Mouse (Mus musculus): ENCODE measurements at regions not wholly inside any gene's neighbourhood (a gene's known extent, or its start where the extent isn't known, plus 50 kb on each side); places are given as distances from the start of the nearest gene placed in this dataset.

- Histone ChIP-seq H3K4me3 (ENCODE audit: low read depth, low read length) (no peak overlapping the region), H3K27ac (ENCODE audit: insufficient read depth, low read depth, low read length) (no peak overlapping the region), H3K27me3 (ENCODE audit: control insufficient read depth, insufficient read depth, low read length) (no peaks in the 10 kb centered on the region), H3K4me1 (ENCODE audit: control insufficient read depth, insufficient read depth, insufficient read length, low read length) (no peaks in the 10 kb centered on the region), H3K36me3 (ENCODE audit: control insufficient read depth, insufficient read depth, low read length) (no peaks in the 10 kb centered on the region)
- WGBS = 78% methylated on average over 6 of the region's 6 CpGs
- TF ChIP-seq CTCF (IDR thresholded peaks at IDR 0.05; ENCODE audit: extremely low read depth, insufficient read length, insufficient replicate concordance, low read depth, low read length) = no peak
- TF ChIP-seq POLR2A (IDR thresholded peaks at IDR 0.05; ENCODE audit: low read depth, low read length) = no peak
Observed at GRCm38 (mm10) chr1:181299826-181300225, 52.6 kb upstream of the Cnih3 start.

GRCm38 (mm10) chr1:181302151-181302550 is 50.3 kb upstream of the Cnih3 start:
- Histone ChIP-seq H3K27me3 (ENCODE audit: control insufficient read depth, insufficient read depth, low read length) (no peaks in the 10 kb centered on the region), H3K36me3 (ENCODE audit: control insufficient read depth, insufficient read depth, low read length) (no peaks in the 10 kb centered on the region), H3K4me1 (ENCODE audit: control insufficient read depth, insufficient read depth, insufficient read length, low read length) (no peaks in the 10 kb centered on the region), H3K4me3 (ENCODE audit: low read depth, low read length) (no peak overlapping the region), H3K27ac (ENCODE audit: insufficient read depth, low read depth, low read length) (no peak overlapping the region)
- WGBS = 93% methylated on average over 17 of the region's 17 CpGs
- TF ChIP-seq POLR2A (IDR thresholded peaks at IDR 0.05; ENCODE audit: low read depth, low read length) = no peak
